Mouse (Mus musculus) adrenal gland, adult (tissue): ENCODE measurements at regions not wholly inside any gene's neighbourhood (a gene's known extent, or its start where the extent isn't known, plus 50 kb on each side); places are given as distances from the start of the nearest gene placed in this dataset.
"Not testable (repeated sequence)": the region's sequence is repeated elsewhere in the genome, so short reads cannot be mapped to it uniquely, and the experiment has no call there.

Experiments used
- DNase-seq, 2 experiments: peaks; one replicate each; pipeline ENCODE4 v3.0.0; 2022 to 2023; ENCODE audit warnings: low spot score in 1 of 2; ENCODE audit not compliant: inconsistent age in 2 of 2

- DNase-seq = not testable (repeated sequence)
Measured at GRCm38 (mm10) chr5:10550115-10550514, 303.8 kb upstream of the Gm5152 start.

- no peak for DNase-seq
Measured at GRCm38 (mm10) chr5:10562321-10562720, 316.0 kb upstream of the Gm5152 start.

DNA sequence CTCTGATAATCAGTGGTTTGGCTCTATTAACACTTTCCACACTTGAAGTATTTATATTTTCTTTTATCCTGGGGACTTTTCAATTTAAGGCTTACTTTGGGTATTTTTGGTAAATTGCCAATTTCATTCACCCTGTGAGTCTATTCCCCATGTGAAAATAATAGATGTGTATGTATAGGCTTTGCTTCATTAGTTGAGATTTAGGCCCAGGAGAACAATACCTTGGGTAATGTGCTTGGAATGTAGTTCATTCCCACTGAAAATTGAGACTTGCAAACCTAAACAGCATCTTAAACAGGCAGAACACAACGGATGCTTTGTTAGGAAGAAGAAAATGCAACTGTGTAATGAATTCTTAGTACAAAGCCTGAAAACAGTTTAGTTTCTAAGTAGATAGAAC is 346.1 kb upstream of the Gm5152 start:
- DNase-seq = no peak

GRCm38 (mm10) chr5:10600774-10601173 is 346.8 kb upstream of the Gm8871 start:
- no peak for DNase-seq

GRCm38 (mm10) chr5:10633176-10633575 is 314.4 kb upstream of the Gm8871 start:
- DNase-seq = peak in 1 of 2 experiments; percentile 46

DNA sequence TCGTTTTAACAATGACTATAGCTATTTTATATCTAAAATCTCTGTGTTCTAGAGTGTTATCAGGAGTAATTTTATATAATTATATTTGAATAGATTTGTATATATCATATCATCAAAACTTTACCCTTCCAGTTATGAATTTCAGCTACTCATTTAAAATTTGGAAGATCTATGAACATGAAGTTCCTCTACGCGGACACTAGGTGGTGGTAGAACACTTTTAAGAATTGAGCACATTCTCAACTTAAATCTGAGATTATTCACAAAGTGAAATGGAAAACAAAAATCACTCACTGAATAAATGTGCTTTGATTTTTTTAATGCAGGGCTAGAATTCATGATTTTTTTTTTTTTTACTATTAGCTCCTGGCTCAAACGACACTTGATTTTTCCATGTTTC is 299.5 kb upstream of the Gm8871 start:
- no peak for DNase-seq

GRCm38 (mm10) chr5:10663301-10663700 is 284.3 kb upstream of the Gm8871 start:
- no peak for DNase-seq

DNA sequence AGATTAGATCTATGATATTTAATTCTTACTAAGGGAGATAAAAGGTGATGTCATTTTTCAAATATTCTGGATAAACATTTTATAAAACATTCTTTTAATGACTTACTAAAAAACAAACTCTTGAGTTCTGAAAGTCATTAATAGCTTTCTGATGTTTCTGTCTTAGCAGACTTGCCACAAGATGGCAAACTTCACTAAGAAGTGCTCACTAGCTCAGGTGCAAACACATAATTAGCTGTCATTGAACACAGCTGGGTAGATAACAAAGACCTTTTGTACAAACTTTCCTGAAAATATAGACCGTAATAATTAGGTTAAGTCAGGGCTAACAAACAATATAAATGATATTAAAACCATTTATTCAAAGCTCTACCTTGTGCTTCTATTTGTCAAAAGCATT is 273.4 kb upstream of the Gm8871 start:
- no peak for DNase-seq

- no peak for DNase-seq
Measured at GRCm38 (mm10) chr5:10685519-10685918, 262.1 kb upstream of the Gm8871 start.

DNA sequence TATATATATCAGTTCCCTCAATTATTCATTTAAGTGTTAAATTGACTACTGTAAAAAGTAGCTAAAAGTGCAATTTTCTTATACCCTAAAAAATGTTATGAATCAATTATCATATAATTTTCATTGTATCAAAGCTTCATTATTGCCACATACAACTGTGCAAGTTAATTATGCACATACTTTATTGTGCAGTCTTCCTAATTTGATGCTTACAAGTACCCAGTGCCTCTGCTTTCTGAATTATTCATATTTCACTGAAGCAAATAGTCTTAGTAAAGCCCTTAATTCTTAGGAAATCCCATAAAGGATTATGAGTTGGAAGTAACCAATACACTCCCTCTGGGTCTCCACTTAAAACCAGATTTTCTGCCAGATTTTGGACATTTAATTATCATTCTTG is 220.5 kb upstream of the Gm8871 start:
- DNase-seq = no peak

DNA sequence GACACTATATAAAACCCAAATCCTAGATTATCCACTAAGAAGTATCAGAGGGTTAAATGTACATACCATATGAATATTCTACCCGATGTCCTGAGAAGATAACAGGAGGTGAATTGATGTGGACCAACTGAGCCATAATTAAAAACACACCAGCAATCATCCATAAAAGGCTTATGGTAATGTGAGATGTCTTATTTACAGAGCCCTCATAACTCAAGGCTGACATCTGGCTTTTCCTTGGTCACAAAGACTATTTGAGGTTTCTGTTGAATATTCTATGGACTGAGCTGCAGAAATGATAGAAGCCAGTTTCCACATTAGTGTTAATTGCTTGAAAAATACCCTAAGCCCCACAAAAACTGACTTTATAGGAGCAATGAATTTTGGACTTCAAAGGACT is 198.1 kb upstream of the Gm8871 start:
- DNase-seq = no peak

DNA sequence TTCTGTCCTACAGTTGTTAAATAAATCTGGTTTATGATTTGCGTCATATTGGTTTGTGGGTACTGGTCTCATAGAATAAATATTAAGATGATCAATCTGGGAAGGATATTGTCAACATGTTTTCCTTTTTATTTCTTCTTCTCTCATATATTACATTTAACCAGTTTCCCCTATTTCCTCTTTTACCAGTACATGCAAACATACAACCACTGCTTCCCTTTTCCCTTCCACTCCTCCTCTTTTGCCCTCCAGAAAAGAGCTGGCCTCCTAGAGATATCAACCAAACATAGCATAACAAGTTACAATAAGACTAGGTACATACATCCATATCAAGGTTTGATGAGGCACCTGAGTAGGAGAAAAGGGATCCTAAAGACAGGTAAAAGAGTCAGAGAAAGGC is 180.1 kb upstream of the Gm8871 start:
- no peak for DNase-seq
